Comparison of ENCODE assay signal across 9 mouse cellular contexts in the genomic region with DNA sequence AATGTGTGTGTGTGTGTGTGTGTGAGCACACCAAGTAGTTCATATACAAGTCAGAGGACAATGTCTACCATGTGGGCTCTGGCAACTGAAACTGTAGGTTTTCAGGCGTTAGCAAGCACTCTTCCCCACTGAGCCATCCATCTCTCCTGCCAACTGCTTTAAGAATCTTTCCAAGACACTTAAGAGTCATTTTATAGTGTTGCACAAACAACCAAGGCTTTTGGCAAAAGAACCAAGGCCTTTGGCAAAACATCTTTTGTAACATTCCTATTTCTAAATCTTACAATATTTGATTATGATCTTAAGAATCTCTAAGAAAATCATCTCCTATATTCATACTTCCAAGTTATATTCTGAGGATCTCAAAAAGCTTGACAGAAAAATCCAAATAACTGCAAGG. TPM values are rescaled to one million over a fixed set of nuclear protein-coding genes. Genes with fewer than 3 reads are reported as not detected.
DNase-seq lines count a peak whose midpoint lies in the region; ATAC-seq and TF ChIP-seq lines count a peak whose summit lies in the region.
"Had no signal": no experiment of that assay in that cellular context is flagged by ENCODE, and none has a peak within 500 bp of the region (broad histone marks: within the 10 kb centered on the region; RNA-seq: fewer than 3 reads in every experiment).

No protein-coding gene starts in this region.

- no peak overlapping the region for H3K9ac ChIP-seq in neural tube, embryonic 11.5 days (ENCODE audit: low read length)
- H3K9ac ChIP-seq in forebrain, postnatal 0 days: peak overlapping the region; percentile 99; the same call in 1 of the 2 replicates
- peak overlapping the region; percentile 97; the same call in 1 of the 2 replicates for H3K9ac ChIP-seq in liver, embryonic 13.5 days
- H3K9ac ChIP-seq in stomach, postnatal 0 days (ENCODE audit: low read length): peak overlapping the region; percentile 8; the same call in 1 of the 2 replicates

- 7% methylated on average over 1 of the region's 1 CpGs for WGBS in neural tube, embryonic 11.5 days
- WGBS in forebrain, postnatal 0 days: 0% methylated on average over 1 of the region's 1 CpGs
- 37% methylated on average over 1 of the region's 1 CpGs for WGBS in liver, embryonic 13.5 days (ENCODE audit: insufficient replicate concordance)
- 6% methylated on average over 1 of the region's 1 CpGs for WGBS in stomach, postnatal 0 days

- no peaks in the 10 kb centered on the region for H3K9me3 ChIP-seq in neural tube, embryonic 11.5 days (ENCODE audit: control insufficient read depth, low read length)
- H3K9me3 ChIP-seq in forebrain, postnatal 0 days (ENCODE audit: low read length): no peaks in the 10 kb centered on the region
- H3K9me3 ChIP-seq in liver, embryonic 13.5 days (replicated peaks): no peaks in the 10 kb centered on the region
- H3K9me3 ChIP-seq in stomach, postnatal 0 days (ENCODE audit: control insufficient read depth, low read length): no peaks in the 10 kb centered on the region

- peak overlapping the region; percentile 84 for H3K4me2 ChIP-seq in neural tube, embryonic 11.5 days (ENCODE audit: low read depth)
- H3K4me2 ChIP-seq in forebrain, postnatal 0 days (ENCODE audit: low read depth): peak overlapping the region; percentile 62
- H3K4me2 ChIP-seq in liver, embryonic 13.5 days: peak overlapping the region; percentile 88
- H3K4me2 ChIP-seq in stomach, postnatal 0 days (replicated peaks; ENCODE audit: low read depth): peak overlapping the region; percentile 63

- ATAC-seq in neural tube, embryonic 11.5 days (ENCODE audit: insufficient read depth, low FRiP score, low TSS enrichment): no peak
- ATAC-seq in forebrain, postnatal 0 days: no peak
- no peak for ATAC-seq in liver, embryonic 13.5 days (ENCODE audit: low read depth)
- no peak for ATAC-seq in stomach, postnatal 0 days (ENCODE audit: low FRiP score, low TSS enrichment)

- no peak for DNase-seq in neural tube, embryonic 11.5 days (ENCODE audit: low spot score)
- no peak for DNase-seq in neural tube, embryonic 10.5 days (ENCODE audit: extremely low spot score, low spot score)
- no peak for DNase-seq in forebrain, postnatal 0 days
- DNase-seq in liver, embryonic 13.5 days: no peak
- no peak for DNase-seq in stomach, postnatal 0 days (ENCODE audit: low spot score)
- no peak for DNase-seq in urinary bladder, postnatal 25 days (ENCODE audit: low spot score)
- no peak for DNase-seq in left cerebral cortex, adult 9 months (ENCODE audit: low spot score in 2 of 2)
- DNase-seq in thymus, postnatal 25 days: no peak
- DNase-seq: thymus, postnatal 14 days had no signal

- TF ChIP-seq EP300 in stomach, postnatal 0 days (optimal IDR thresholded peaks at IDR 0.05): no peak

- no peaks in the 10 kb centered on the region for H3K27me3 ChIP-seq in neural tube, embryonic 11.5 days (ENCODE audit: control insufficient read depth, insufficient read depth, low read length)
- H3K27me3 ChIP-seq in forebrain, postnatal 0 days (ENCODE audit: insufficient read depth, low read length): no peaks in the 10 kb centered on the region
- no peaks in the 10 kb centered on the region for H3K27me3 ChIP-seq in liver, embryonic 13.5 days
- H3K27me3 ChIP-seq in stomach, postnatal 0 days (ENCODE audit: control insufficient read depth, insufficient read depth, low read length): no peaks in the 10 kb centered on the region

- H3K27ac ChIP-seq in neural tube, embryonic 11.5 days (ENCODE audit: low read depth, low read length): no peak overlapping the region
- H3K27ac ChIP-seq in forebrain, postnatal 0 days (ENCODE audit: low read depth, low read length): no peak overlapping the region
- no peak overlapping the region for H3K27ac ChIP-seq in liver, embryonic 13.5 days
- H3K27ac ChIP-seq in stomach, postnatal 0 days (replicated peaks): no peak overlapping the region

- peak overlapping the region; percentile 99 for H3K4me3 ChIP-seq in neural tube, embryonic 11.5 days (ENCODE audit: low read depth, low read length)
- peak overlapping the region; percentile 80 for H3K4me3 ChIP-seq in forebrain, postnatal 0 days (ENCODE audit: low read depth, low read length)
- peak overlapping the region; percentile 80 for H3K4me3 ChIP-seq in liver, embryonic 13.5 days (replicated peaks)
- peak overlapping the region; percentile 94; the same call in 1 of the 2 replicates for H3K4me3 ChIP-seq in stomach, postnatal 0 days (ENCODE audit: low read depth, low read length)

- H3K4me1 ChIP-seq in neural tube, embryonic 11.5 days (ENCODE audit: control insufficient read depth, insufficient read depth, low read length): peaks cover 7% of the 10 kb centered on the region; the same call in 1 of the 2 replicates
- H3K4me1 ChIP-seq in forebrain, postnatal 0 days (ENCODE audit: insufficient read depth): peaks cover 12% of the 10 kb centered on the region; the same call in 1 of the 2 replicates
- peaks cover 48% of the 10 kb centered on the region for H3K4me1 ChIP-seq in liver, embryonic 13.5 days (replicated peaks)
- H3K4me1 ChIP-seq in stomach, postnatal 0 days (replicated peaks; ENCODE audit: control insufficient read depth, insufficient read depth): no peaks in the 10 kb centered on the region

- no peak for TF ChIP-seq CTCF in forebrain, postnatal 0 days (IDR thresholded peaks at IDR 0.05; ENCODE audit: low read depth)
- TF ChIP-seq CTCF in stomach, postnatal 0 days (IDR thresholded peaks at IDR 0.05; ENCODE audit: low read depth): no peak

- no peaks in the 10 kb centered on the region for H3K36me3 ChIP-seq in neural tube, embryonic 11.5 days (ENCODE audit: control insufficient read depth, insufficient read depth, low read length)
- no peaks in the 10 kb centered on the region for H3K36me3 ChIP-seq in forebrain, postnatal 0 days (ENCODE audit: insufficient read depth)
- no peaks in the 10 kb centered on the region for H3K36me3 ChIP-seq in liver, embryonic 13.5 days
- H3K36me3 ChIP-seq in stomach, postnatal 0 days (ENCODE audit: control insufficient read depth, insufficient read depth, low read length): no peaks in the 10 kb centered on the region

RNA-seq across cellular contexts. Expression of gene Hnrnpll, which starts 2.4 kb away (rescaled TPM):
- polyA plus RNA-seq in neural tube, embryonic 11.5 days (2014; fragmentation: Nextera tagmentation; extraction: Ambion mirVana): 117 and 131 TPM in 2 replicates
- 60.2 and 67.6 TPM in 2 replicates for total RNA-seq in forebrain, postnatal 0 days (2014; rRNA removed)
- polyA plus RNA-seq in forebrain, postnatal 0 days (2015; fragmentation: Nextera tagmentation; extraction: Ambion mirVana): 42.3 and 49.7 TPM in 2 replicates
- polyA plus RNA-seq in liver, embryonic 13.5 days (2015; fragmentation: Nextera tagmentation; extraction: Ambion mirVana): 25.0 and 32.0 TPM in 2 replicates
- polyA plus RNA-seq in stomach, postnatal 0 days (2015; fragmentation: Nextera tagmentation; extraction: Ambion mirVana): 18.3 and 20.9 TPM in 2 replicates
